Mouse (Mus musculus): ENCODE data around the gene Tmem44.

Tmem44 gene

GRCm38 (mm10) chr16:30552621-30553338 lies 2.1 kb upstream of the Tmem44 start:
- DNase-seq (ENCODE audit: extremely low spot score, low spot score), result no peak

GRCm38 (mm10) chr16:30549966-30550747 lies 485 bp downstream of the Tmem44 start:
- peak; percentile 91 for DNase-seq (ENCODE audit: extremely low spot score, low spot score)

GRCm38 (mm10) chr16:30549516-30549915 lies 1.1 kb downstream of the Tmem44 start:
- DNase-seq (ENCODE audit: extremely low spot score, low spot score), result no peak

- DNase-seq (ENCODE audit: extremely low spot score, low spot score), result no peak
Measured at GRCm38 (mm10) chr16:30548291-30548690, 2.4 kb downstream of the Tmem44 start.

GRCm38 (mm10) chr16:30544693-30545092 lies 5.9 kb downstream of the Tmem44 start:
- no peak for DNase-seq (ENCODE audit: extremely low spot score, low spot score)

- DNase-seq (ENCODE audit: extremely low spot score, low spot score), result no peak
Measured at GRCm38 (mm10) chr16:30543386-30543785, 7.3 kb downstream of the Tmem44 start.

GRCm38 (mm10) chr16:30542826-30543225 lies 7.8 kb downstream of the Tmem44 start:
- DNase-seq (ENCODE audit: extremely low spot score, low spot score), result no peak

- no peak for DNase-seq (ENCODE audit: extremely low spot score, low spot score)
Measured at GRCm38 (mm10) chr16:30540107-30541001, 10.3 kb downstream of the Tmem44 start.

- DNase-seq (ENCODE audit: extremely low spot score, low spot score), result peak; percentile 56
Measured at GRCm38 (mm10) chr16:30539433-30539832, 11.2 kb downstream of the Tmem44 start.

GRCm38 (mm10) chr16:30535075-30535474 lies 15.6 kb downstream of the Tmem44 start:
- no peak for DNase-seq (ENCODE audit: extremely low spot score, low spot score)

GRCm38 (mm10) chr16:30533592-30533991 lies 17.1 kb downstream of the Tmem44 start:
- DNase-seq (ENCODE audit: extremely low spot score, low spot score), result no peak

- DNase-seq (ENCODE audit: extremely low spot score, low spot score), result no peak
Measured at GRCm38 (mm10) chr16:30532929-30533328, 17.7 kb downstream of the Tmem44 start.

GRCm38 (mm10) chr16:30531761-30532406 lies 18.8 kb downstream of the Tmem44 start:
- peak; percentile 59 for DNase-seq (ENCODE audit: extremely low spot score, low spot score)

- no peak for DNase-seq (ENCODE audit: extremely low spot score, low spot score)
Measured at GRCm38 (mm10) chr16:30530815-30531214, 19.8 kb downstream of the Tmem44 start.

GRCm38 (mm10) chr16:30528386-30528785 lies 22.3 kb downstream of the Tmem44 start:
- DNase-seq (ENCODE audit: extremely low spot score, low spot score), result no peak

GRCm38 (mm10) chr16:30527889-30528288 lies 22.8 kb downstream of the Tmem44 start:
- no peak for DNase-seq (ENCODE audit: extremely low spot score, low spot score)

- no peak for DNase-seq (ENCODE audit: extremely low spot score, low spot score)
Measured at GRCm38 (mm10) chr16:30525756-30526155, 24.9 kb downstream of the Tmem44 start.

- DNase-seq (ENCODE audit: extremely low spot score, low spot score), result no peak
Measured at GRCm38 (mm10) chr16:30524481-30524880, 26.2 kb downstream of the Tmem44 start.

GRCm38 (mm10) chr16:30522253-30522940 lies 28.2 kb downstream of the Tmem44 start:
- no peak for DNase-seq (ENCODE audit: extremely low spot score, low spot score)

GRCm38 (mm10) chr16:30521147-30521546 lies 29.5 kb downstream of the Tmem44 start:
- no peak for DNase-seq (ENCODE audit: extremely low spot score, low spot score)
